Mouse (Mus musculus) pancreas, adult 10 weeks (tissue): ENCODE results near the gene C330007P06Rik. TPM values are rescaled to one million over a fixed set of nuclear protein-coding genes. Genes with fewer than 3 reads are reported as not detected.

Source experiments
- polyA plus RNA-seq: library from polyadenylated mRNA; stranded (reverse); fragments of 350-450 nt; fragmentation: Illumina TruSeq; extraction: RNeasy Lipid Tissue Mini Kit (QIAGEN cat#74804); gene quantifications from one replicate; pipeline ENCODE4 v1.2.3, GENCODE M21; 2015; ENCODE audit warnings: low read depth, low replicate concordance; ENCODE audit not compliant: insufficient read depth

C330007P06Rik gene
- 6.5 TPM for polyA plus RNA-seq

DNA sequence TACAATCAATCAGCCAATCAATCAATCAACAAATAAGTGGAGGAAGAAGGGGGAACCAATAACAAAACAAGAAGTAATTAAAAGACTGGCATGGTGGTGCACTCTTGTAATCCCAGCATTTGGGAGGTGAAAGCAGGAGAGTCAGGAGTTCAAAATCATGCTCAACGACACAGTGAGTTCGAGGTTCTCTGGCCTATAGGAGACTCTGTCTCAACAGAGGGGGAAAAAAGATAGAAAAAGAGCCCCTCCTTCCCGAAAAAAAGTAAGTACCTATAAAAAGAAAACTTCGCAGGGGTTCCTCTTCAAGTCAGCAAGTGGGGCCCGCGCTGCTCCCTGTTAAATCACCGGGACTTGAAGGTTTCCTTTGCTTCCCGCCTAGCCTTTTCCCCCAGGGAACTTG, at the start of gene C330007P06Rik, which contains the start of gene Ube2a:
Gene C330007P06Rik (minus strand): TSS at position 347 of the 400 bp plus-strand sequence.
Gene Ube2a (plus strand): TSS at position 136 of the 400 bp plus-strand sequence.

DNA sequence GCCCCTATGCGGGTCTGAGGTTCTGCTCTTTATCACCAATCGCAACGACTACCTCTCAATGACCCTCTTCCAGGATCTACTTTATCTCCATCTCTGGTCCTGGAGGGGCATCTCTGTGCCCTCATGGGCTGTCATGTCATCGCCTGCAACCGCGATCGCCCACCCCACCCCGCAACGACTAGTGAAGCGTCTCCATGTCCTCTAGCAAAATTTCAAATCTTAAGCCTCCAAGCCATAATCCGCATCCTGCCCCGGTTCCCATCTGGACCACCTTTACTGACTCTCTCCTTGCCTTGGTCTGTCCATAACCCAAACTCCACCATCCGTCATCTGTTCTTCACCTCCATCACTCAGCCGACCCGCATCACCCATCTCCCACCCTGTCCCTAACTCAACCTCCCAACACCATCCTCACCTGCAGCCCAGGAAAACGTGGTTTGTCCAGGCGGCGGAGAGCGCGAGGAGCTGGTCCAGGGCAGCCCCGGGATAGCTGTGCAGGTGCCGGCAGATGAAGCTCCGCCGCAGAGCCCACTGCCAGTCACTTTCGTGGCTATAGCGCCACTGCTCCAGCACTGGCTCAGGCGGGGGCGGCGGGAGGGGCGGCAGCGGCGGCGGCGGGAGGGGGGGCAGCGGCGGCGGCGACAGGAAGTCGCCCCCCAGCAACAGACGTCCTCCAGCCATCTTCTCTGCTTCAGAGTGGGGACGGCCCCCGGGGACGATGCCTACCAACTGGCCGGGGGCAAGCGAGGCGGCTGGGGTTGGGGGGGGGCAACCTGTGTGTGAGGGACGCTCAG, 28.6 kb upstream of the C330007P06Rik start, which contains the start of gene Nkrf:
Gene Nkrf (minus strand): TSS at position 579 of the 794 bp plus-strand sequence.

DNA sequence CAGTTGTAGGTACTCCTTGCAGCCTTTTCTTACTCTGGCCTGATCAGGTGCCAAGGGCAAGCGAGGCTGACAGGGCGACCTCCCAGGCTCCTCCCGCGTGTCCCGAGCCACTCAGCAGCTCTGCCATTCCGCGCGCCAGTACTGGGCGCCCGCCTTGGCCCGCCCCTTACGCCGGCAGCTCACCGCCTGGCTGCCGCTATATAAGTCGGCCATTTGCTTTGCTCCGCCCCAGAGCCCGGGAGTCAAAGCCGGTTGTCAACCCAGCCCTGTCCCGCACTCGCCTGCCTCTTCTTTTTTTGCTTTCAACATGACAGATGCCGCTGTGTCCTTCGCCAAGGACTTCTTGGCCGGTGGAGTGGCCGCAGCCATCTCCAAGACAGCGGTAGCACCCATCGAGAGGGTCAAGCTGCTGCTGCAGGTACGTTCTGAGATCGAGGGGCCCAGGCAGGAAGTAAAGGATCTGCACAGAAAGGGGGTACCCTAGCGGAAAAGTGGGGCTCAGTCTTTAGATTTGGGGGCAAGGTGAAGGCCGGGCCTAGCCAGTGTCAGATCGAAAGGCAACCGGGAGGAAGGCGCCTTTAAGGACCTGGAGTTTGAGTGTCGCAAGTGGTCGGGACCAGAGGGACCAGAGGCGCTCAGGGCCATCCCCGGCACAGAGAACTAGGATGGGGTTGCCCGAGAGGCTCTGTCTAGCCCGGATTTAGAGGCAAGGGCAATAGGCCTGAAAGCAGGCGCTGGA, 78.3 kb downstream of the C330007P06Rik start, which contains the start of gene Slc25a5:
Gene Slc25a5 (plus strand): TSS at position 228 of the 739 bp plus-strand sequence.

Other genes with a start within 250 kb of the C330007P06Rik start
- 1.1 TPM for gene Akap17b, start 228.7 kb downstream of the C330007P06Rik start, polyA plus RNA-seq
- not detected for gene Slc25a43, start 130.5 kb downstream of the C330007P06Rik start, polyA plus RNA-seq
- 71.0 TPM for gene Slc25a5, start 78.5 kb downstream of the C330007P06Rik start, polyA plus RNA-seq
- 14.7 TPM for gene Ube2a, start 211 bp downstream of the C330007P06Rik start, polyA plus RNA-seq
- gene Nkrf, start 28.8 kb upstream of the C330007P06Rik start, polyA plus RNA-seq: 1.1 TPM
- 2.0 TPM for gene Sept6, start 117.7 kb upstream of the C330007P06Rik start, polyA plus RNA-seq
- not detected for gene Sowahd, start 174.7 kb upstream of the C330007P06Rik start, polyA plus RNA-seq
- gene Rpl39, start 211.3 kb upstream of the C330007P06Rik start, polyA plus RNA-seq: 264 TPM
- gene Upf3b, start 236.2 kb upstream of the C330007P06Rik start, polyA plus RNA-seq: 10.2 TPM